Mouse (Mus musculus) hindbrain, embryonic 16.5 days (tissue): Measurements from ENCODE around the gene Gm17490. TPM values are rescaled to one million over a fixed set of nuclear protein-coding genes. Genes with fewer than 3 reads are reported as not detected.

Source experiments
- ATAC-seq: fragments of 200-750 bp; cut with Nextera tagmentation; 2 replicates; pipeline ENCODE4 v1.8.0; 2017; ENCODE audit warnings: moderate TSS enrichment, moderate library complexity
- H3K27ac ChIP-seq: fragments of 300-500 bp; sonication (generic); 2 replicates; pipeline ENCODE4 v1.5.1; 2014; ENCODE audit warnings: low read depth, mild to moderate bottlenecking, control low read depth, low read length, moderate library complexity
- H3K27me3 ChIP-seq: fragments of 300-500 bp; sonication (generic); replicated peaks from 2 replicates; pipeline ENCODE4 v1.6.1; 2014; ENCODE audit warnings: low read length; ENCODE audit not compliant: control insufficient read depth, insufficient read depth
- H3K36me3 ChIP-seq: fragments of 300-500 bp; sonication (generic); 2 replicates; pipeline ENCODE4 v1.6.1; 2014; ENCODE audit warnings: mild to moderate bottlenecking, low read length, moderate library complexity, mixed read lengths; ENCODE audit not compliant: control insufficient read depth, insufficient read depth
- H3K4me1 ChIP-seq: fragments of 300-500 bp; sonication (generic); 2 replicates; pipeline ENCODE4 v1.6.1; 2014; ENCODE audit warnings: low read depth, low read length; ENCODE audit not compliant: control insufficient read depth, insufficient read depth
- H3K4me2 ChIP-seq: fragments of 300-500 bp; sonication (generic); 2 replicates; pipeline ENCODE4 v1.6.1; 2014; ENCODE audit warnings: mild to moderate bottlenecking, low read length, control low read depth, moderate library complexity
- H3K4me3 ChIP-seq: fragments of 300-500 bp; sonication (generic); 2 replicates; pipeline ENCODE4 v1.5.1; 2014; ENCODE audit warnings: mild to moderate bottlenecking, low read length, control low read depth, moderate library complexity
- H3K9ac ChIP-seq: fragments of 300-500 bp; sonication (generic); 2 replicates; pipeline ENCODE4 v1.6.1; 2014; ENCODE audit warnings: low read depth, mild to moderate bottlenecking, control low read depth, low read length, moderate library complexity
- H3K9me3 ChIP-seq: fragments of 300-500 bp; sonication (generic); 2 replicates; pipeline ENCODE4 v1.6.1; 2014; ENCODE audit warnings: mild to moderate bottlenecking, low read length, moderate library complexity; ENCODE audit not compliant: control insufficient read depth
- WGBS: fragments of 180-500 bp; shearing (Covaris S2); extraction: QIAGEN DNeasy Blood & Tissue Kit; methylation state at CpG from one replicate; pipeline ENCODE4 v1.1.7; 2014; 5-methylcytosine and 5-hydroxymethylcytosine counted together
- polyA plus RNA-seq: library from polyadenylated mRNA; unstranded; fragments of >200 nt; fragmentation: Nextera tagmentation; extraction: Ambion mirVana; gene quantifications from 2 replicates; pipeline ENCODE4 v1.2.1, GENCODE M21; 2015

Gm17490 gene
- polyA plus RNA-seq, 1 experiment from 2014 or later, result not detected

DNA sequence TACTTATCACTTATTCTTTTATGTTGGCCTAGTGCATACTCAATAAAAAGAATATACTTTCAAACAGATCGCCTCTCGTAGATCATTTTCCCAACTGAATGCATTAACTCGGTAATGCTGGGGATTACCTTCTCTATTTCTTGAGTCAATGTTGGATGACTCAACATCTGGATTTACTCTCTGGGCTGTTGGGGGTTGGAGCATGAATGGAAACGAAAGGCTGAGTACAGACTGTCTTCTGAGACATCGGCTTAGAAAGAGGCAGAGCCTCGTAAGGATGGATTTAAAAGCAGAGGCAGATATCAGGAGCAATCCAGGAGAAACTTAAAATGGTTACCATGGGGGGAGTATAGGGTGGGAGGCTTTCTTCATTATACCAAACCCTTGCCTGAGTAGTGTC lies 47.9 kb downstream of the Gm17490 start:
- H3K27me3 ChIP-seq, result no peaks in the 10 kb centered on the region
- no peak overlapping the region for H3K4me3 ChIP-seq
- WGBS, result 93% methylated on average over 6 of the region's 6 CpGs
- H3K4me1 ChIP-seq, result no peaks in the 10 kb centered on the region
- H3K9ac ChIP-seq, result no peak overlapping the region
- ATAC-seq, result no peak
- no peak overlapping the region for H3K27ac ChIP-seq
- 0 out of 2 replicates have a peak, but pooled peaks cover 3% of the 10 kb centered on the region for H3K36me3 ChIP-seq
- no peaks in the 10 kb centered on the region for H3K9me3 ChIP-seq
- H3K4me2 ChIP-seq, result no peak overlapping the region

Other genes with a start within 250 kb of the Gm17490 start
- 28.5 and 33.9 TPM in 2 replicates for gene Pfkfb3, start 72.2 kb downstream of the Gm17490 start, polyA plus RNA-seq
- 120 and 125 TPM in 2 replicates for gene Rbm17, start 22.1 kb downstream of the Gm17490 start, polyA plus RNA-seq
- 0.08 TPM in 1 of 2 replicates, not detected in the other for gene Il2ra, start 16.5 kb upstream of the Gm17490 start, polyA plus RNA-seq
- gene Il15ra, start 79.0 kb upstream of the Gm17490 start, polyA plus RNA-seq, result 1.2 TPM in 2 replicates
- 124 and 136 TPM in 2 replicates for gene Fbh1, start 151.3 kb upstream of the Gm17490 start, polyA plus RNA-seq
- gene Ankrd16, start 151.6 kb upstream of the Gm17490 start, polyA plus RNA-seq, result 38.3 and 46.4 TPM in 2 replicates